Mouse (Mus musculus) stomach, embryonic 16.5 days (tissue): Measurements from ENCODE around the gene Steap1. TPM values are rescaled to one million over a fixed set of nuclear protein-coding genes. Genes with fewer than 3 reads are reported as not detected.

Source experiments
- ATAC-seq: fragments of 200-750 bp; cut with Nextera tagmentation; 2 replicates; pipeline ENCODE4 v1.8.0; 2017; ENCODE audit warnings: moderate number of reproducible peaks, moderate TSS enrichment; ENCODE audit not compliant: insufficient read depth, low FRiP score
- H3K27ac ChIP-seq: fragments of 300-500 bp; sonication (generic); 2 replicates; pipeline ENCODE4 v1.5.1; 2014; ENCODE audit warnings: low read length
- H3K27me3 ChIP-seq: fragments of 300-500 bp; sonication (generic); 2 replicates; pipeline ENCODE4 v1.6.1; 2014; ENCODE audit warnings: low read length, control low read depth, mixed read lengths; ENCODE audit not compliant: control insufficient read depth, insufficient read depth
- H3K36me3 ChIP-seq: fragments of 300-500 bp; sonication (generic); 2 replicates; pipeline ENCODE4 v1.6.1; 2014; ENCODE audit warnings: low read length; ENCODE audit not compliant: control insufficient read depth, insufficient read depth
- H3K4me1 ChIP-seq: fragments of 300-500 bp; sonication (generic); 2 replicates; pipeline ENCODE4 v1.6.1; 2014; ENCODE audit warnings: low read length, control low read depth, mixed read lengths; ENCODE audit not compliant: control insufficient read depth, insufficient read depth
- H3K4me2 ChIP-seq: fragments of 300-500 bp; sonication (generic); 2 replicates; pipeline ENCODE4 v1.6.1; 2014; ENCODE audit warnings: low read depth, low read length, mixed read lengths
- H3K4me3 ChIP-seq: fragments of 300-500 bp; sonication (generic); replicated peaks from 2 replicates; pipeline ENCODE4 v1.5.1; 2014; ENCODE audit warnings: mild to moderate bottlenecking, low read length
- H3K9ac ChIP-seq: fragments of 300-500 bp; sonication (generic); 2 replicates; pipeline ENCODE4 v1.6.1; 2014; ENCODE audit warnings: low read length
- H3K9me3 ChIP-seq: fragments of 300-500 bp; sonication (generic); replicated peaks from 2 replicates; pipeline ENCODE4 v1.6.1; 2016; ENCODE audit warnings: low read length, control low read depth; ENCODE audit not compliant: control insufficient read depth
- WGBS: fragments of 180-500 bp; shearing (Covaris S2); extraction: QIAGEN DNeasy Blood & Tissue Kit; methylation state at CpG from one replicate; pipeline ENCODE4 v1.1.7; 2014; 5-methylcytosine and 5-hydroxymethylcytosine counted together
- polyA plus RNA-seq: library from polyadenylated mRNA; unstranded; fragments of >200 nt; fragmentation: Nextera tagmentation; extraction: Ambion mirVana; gene quantifications from 2 replicates; pipeline ENCODE4 v1.2.1, GENCODE M21; 2015

Gene Steap1
- polyA plus RNA-seq, 1 experiment from 2014 or later, result 10.8 TPM

GRCm38 (mm10) chr5:5692167-5692738 is 56.9 kb downstream of the Steap1 start:
- no peak overlapping the region for H3K27ac ChIP-seq
- H3K27me3 ChIP-seq, result no peaks in the 10 kb centered on the region
- WGBS, result 36% methylated on average over 4 of the region's 4 CpGs
- no peak overlapping the region for H3K9ac ChIP-seq
- no peak overlapping the region for H3K4me3 ChIP-seq
- H3K4me2 ChIP-seq, result peak overlapping the region; percentile 58; the same call in 1 of the 2 replicates
- no peaks in the 10 kb centered on the region for H3K36me3 ChIP-seq
- peaks cover 6% of the 10 kb centered on the region; the same call in 1 of the 2 replicates for H3K4me1 ChIP-seq
- H3K9me3 ChIP-seq, result no peaks in the 10 kb centered on the region
- ATAC-seq, result no peak

- no peak overlapping the region for H3K4me2 ChIP-seq
- no peaks in the 10 kb centered on the region for H3K27me3 ChIP-seq
- H3K36me3 ChIP-seq, result no peaks in the 10 kb centered on the region
- WGBS, result 67% methylated on average over 8 of the region's 8 CpGs
- no peaks in the 10 kb centered on the region for H3K9me3 ChIP-seq
- peaks cover 9% of the 10 kb centered on the region; the same call in 1 of the 2 replicates for H3K4me1 ChIP-seq
- ATAC-seq, result no peak
- no peak overlapping the region for H3K27ac ChIP-seq
- H3K9ac ChIP-seq, result no peak overlapping the region
- H3K4me3 ChIP-seq, result no peak overlapping the region
Observed at GRCm38 (mm10) chr5:5688945-5689540, 60.1 kb downstream of the Steap1 start.

GRCm38 (mm10) chr5:5688228-5688627 is 60.9 kb downstream of the Steap1 start:
- H3K27me3 ChIP-seq, result no peaks in the 10 kb centered on the region
- H3K4me1 ChIP-seq, result peaks cover 9% of the 10 kb centered on the region; the same call in 1 of the 2 replicates
- 37% methylated on average over 6 of the region's 6 CpGs for WGBS
- H3K9ac ChIP-seq, result no peak overlapping the region
- H3K4me2 ChIP-seq, result no peak overlapping the region
- ATAC-seq, result no peak
- H3K27ac ChIP-seq, result no peak overlapping the region
- no peaks in the 10 kb centered on the region for H3K9me3 ChIP-seq
- no peak overlapping the region for H3K4me3 ChIP-seq
- H3K36me3 ChIP-seq, result no peaks in the 10 kb centered on the region

GRCm38 (mm10) chr5:5686973-5687372 is 62.2 kb downstream of the Steap1 start:
- Histone ChIP-seq H3K27ac (no peak overlapping the region), H3K4me3 (no peak overlapping the region), H3K9me3 (no peaks in the 10 kb centered on the region), H3K4me1 (peaks cover 9% of the 10 kb centered on the region; the same call in 1 of the 2 replicates), H3K27me3 (no peaks in the 10 kb centered on the region), H3K36me3 (no peaks in the 10 kb centered on the region), H3K9ac (no peak overlapping the region), H3K4me2 (no peak overlapping the region)
- ATAC-seq, result peak; percentile 50; the same call in 1 of the 2 replicates
- WGBS, result 0% methylated on average over 1 of the region's 1 CpGs

Other genes starting within 250 kb of the Steap1 start
- 23.5 and 27.0 TPM in 2 replicates for gene Cldn12, start 234.4 kb downstream of the Steap1 start, polyA plus RNA-seq
- gene Gtpbp10, start 189.8 kb downstream of the Steap1 start, polyA plus RNA-seq, result 23.4 and 23.6 TPM in 2 replicates
- 1.2 and 2.1 TPM in 2 replicates for gene Gm8773, start 175.5 kb downstream of the Steap1 start, polyA plus RNA-seq
- 3.8 and 4.4 TPM in 2 replicates for gene Cfap69, start 85.1 kb downstream of the Steap1 start, polyA plus RNA-seq
- gene Steap2, start 54.7 kb downstream of the Steap1 start, polyA plus RNA-seq, result 7.2 and 7.3 TPM in 2 replicates